Mouse (Mus musculus) olfactory bulb, adult 2 months (tissue): ENCODE results near the gene Pigk. TPM values are rescaled to one million over a fixed set of nuclear protein-coding genes. Genes with fewer than 3 reads are reported as not detected.

Source experiments
- H3K27ac ChIP-seq: fragments of 200-500 bp; 2 replicates; pipeline ENCODE4 v1.5.1; 2012; ENCODE audit warnings: low read depth, low read length; ENCODE audit not compliant: insufficient read depth
- H3K4me1 ChIP-seq: fragments of 200-500 bp; 2 replicates; pipeline ENCODE4 v1.6.1; 2012; ENCODE audit warnings: low read length; ENCODE audit not compliant: control insufficient read depth, insufficient read depth
- H3K4me3 ChIP-seq: fragments of 200-500 bp; 2 replicates; pipeline ENCODE4 v1.5.1; 2012; ENCODE audit warnings: mild to moderate bottlenecking, low read depth, low read length, moderate library complexity; ENCODE audit not compliant: insufficient read depth
- CTCF ChIP-seq: fragments of 200-500 bp; IDR thresholded peaks from 2 replicates; pipeline ENCODE4 v1.5.1; 2012; ENCODE audit warnings: low read depth, mild to moderate bottlenecking, low read length, moderate library complexity; ENCODE audit not compliant: insufficient read depth
- POLR2A ChIP-seq: fragments of 200-500 bp; IDR thresholded peaks from 2 replicates; pipeline ENCODE4 v1.6.1; 2012; ENCODE audit warnings: mild to moderate bottlenecking, low read depth, low read length, moderate library complexity; ENCODE audit not compliant: insufficient read depth
- WGBS: fragments of 180-500 bp; shearing (Covaris S2); methylation state at CpG from one replicate; pipeline ENCODE4 v1.1.7; 2018; 5-methylcytosine and 5-hydroxymethylcytosine counted together
- polyA plus RNA-seq: library from polyadenylated mRNA; stranded (reverse); fragments of >200 nt; gene quantifications from 2 replicates; pipeline ENCODE4 v1.2.4, GENCODE M21; 2012; ENCODE audit warnings: low replicate concordance; ENCODE audit not compliant: missing spikeins, insufficient read depth, insufficient read length

Pigk gene
- polyA plus RNA-seq = not detected in 2 replicates

DNA sequence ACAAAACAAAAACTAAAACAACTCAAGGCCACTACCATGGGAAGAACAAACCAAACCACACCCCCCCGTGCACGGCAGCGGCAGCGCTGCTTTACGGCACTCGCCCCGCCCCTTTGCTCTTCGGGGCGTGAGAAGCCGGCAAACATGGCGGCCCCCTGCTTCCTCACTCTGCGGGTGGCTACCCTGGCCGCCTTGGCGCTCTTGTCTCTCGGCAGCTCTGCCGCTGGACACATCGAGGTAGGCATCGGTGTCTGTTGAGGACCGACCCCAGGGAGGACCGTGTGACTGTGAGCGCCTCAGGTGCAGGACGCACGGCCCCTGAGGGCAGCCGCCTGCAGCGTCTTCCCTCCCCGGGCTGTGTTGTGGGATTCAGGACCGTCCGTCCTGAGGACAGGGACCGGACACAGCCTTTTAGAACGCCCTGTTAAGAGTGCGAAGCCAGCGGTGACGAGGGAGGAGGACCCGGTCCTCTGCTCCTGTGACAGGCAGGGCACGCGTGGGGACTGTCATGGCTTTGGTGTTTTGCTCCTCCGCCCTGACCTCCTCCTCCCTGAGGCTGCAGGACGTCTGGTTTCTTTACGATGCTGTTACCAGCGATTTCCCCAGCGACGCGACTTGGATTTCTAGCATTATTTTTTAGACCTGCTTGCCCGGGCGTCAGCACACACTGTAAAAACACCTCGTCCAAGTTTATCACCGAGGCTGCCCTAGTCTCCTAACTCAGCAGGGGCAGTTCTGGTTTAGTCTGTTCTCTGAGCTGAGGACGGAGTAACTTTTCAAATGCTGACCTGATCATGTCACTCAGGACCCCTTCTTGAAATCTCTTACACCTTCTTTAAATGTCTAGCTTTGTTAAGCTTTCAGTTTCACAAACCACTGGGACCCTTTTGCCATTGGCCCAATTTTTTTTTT, at the start of gene Pigk:
Gene Pigk, plus strand, starts transcription at position 110 of the 912 bp plus-strand sequence.
- Histone ChIP-seq H3K4me1 (no peaks in the 10 kb centered on the region), H3K27ac (0 out of 2 replicates have a peak within 1 kb of the TSS, but pooled peaks have one; percentile 9), H3K4me3 (peak within 1 kb of the TSS; percentile 70)
- under 1% methylated on average over 48 of the region's 48 CpGs for WGBS
- TF ChIP-seq POLR2A (peak; percentile 61), CTCF (no peak)

DNA sequence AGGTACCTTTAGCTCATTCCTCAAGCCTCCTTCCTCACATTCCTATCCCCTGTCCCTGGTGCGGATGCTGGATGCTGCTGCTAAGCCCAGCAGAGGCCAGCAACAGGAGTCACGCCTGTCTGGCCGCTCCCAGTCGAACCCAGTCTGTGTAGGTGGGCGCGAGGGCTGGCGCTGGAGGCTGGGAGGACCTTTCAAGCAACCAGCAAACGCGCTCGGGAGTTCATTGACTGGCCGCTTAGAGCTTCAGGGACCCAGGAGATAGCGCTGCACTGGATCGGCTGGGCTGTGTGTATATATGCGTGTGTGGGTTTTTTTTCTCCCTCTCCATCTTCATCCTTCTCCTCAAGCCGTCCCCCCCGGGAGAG, 46.9 kb upstream of the Pigk start:
- no peak for TF ChIP-seq CTCF
- TF ChIP-seq POLR2A = no peak
- WGBS = under 1% methylated on average over 16 of the region's 16 CpGs
- Histone ChIP-seq H3K27ac (0 out of 2 replicates have a peak overlapping the region, but pooled peaks have one; percentile 10), H3K4me3 (peak overlapping the region; percentile 58), H3K4me1 (peaks cover 7% of the 10 kb centered on the region; the same call in 1 of the 2 replicates)

DNA sequence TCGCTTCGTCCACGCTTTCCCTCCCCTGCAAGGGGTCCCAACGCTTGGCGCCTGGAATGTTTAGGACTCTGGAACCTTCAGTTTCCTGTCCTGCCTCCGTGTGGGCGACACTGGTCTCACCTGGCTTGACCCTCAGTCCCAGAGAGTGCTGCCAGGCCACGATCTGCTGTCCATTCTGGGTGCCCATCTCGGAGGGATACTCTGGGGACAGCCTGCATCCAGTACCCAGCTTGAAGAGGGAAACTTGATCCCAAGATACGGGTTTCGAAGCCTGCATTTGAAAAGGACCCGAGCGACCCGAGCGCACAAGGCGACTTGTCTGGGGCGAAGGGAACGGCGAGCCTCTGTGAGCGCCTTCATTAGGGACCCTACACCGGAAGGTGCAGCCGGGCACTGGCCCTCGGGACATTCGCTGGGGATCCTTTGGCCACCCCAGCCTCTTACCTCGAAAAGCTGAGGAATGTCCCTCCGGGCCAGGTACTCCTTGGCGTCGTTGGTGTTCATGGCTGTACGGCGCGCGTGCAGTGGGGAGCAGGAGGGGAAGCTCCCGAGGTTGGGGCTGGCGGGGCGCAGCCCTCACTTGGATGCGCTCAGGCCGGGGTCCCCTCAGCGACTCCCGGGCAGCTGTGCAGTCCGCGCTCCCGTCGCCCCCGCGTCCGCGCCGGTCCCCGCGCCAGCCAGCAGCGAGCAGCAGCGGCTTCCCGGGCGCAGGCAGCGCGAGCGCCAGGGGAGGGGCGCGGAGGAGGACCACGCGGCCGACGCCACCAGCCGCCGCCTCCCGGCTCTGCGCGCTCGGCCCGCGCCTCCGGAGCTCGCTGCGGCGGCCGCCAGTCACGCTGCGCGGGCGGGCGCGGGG, 46.3 kb upstream of the Pigk start:
- WGBS = 3% methylated on average over 82 of the region's 82 CpGs
- Histone ChIP-seq H3K27ac (0 out of 2 replicates have a peak overlapping the region, but pooled peaks have one; percentile 10), H3K4me3 (peak overlapping the region; percentile 58), H3K4me1 (peaks cover 7% of the 10 kb centered on the region; the same call in 1 of the 2 replicates)
- TF ChIP-seq POLR2A (0 out of 2 replicates have a peak, but pooled peaks have one; percentile 29), CTCF (no peak)

DNA sequence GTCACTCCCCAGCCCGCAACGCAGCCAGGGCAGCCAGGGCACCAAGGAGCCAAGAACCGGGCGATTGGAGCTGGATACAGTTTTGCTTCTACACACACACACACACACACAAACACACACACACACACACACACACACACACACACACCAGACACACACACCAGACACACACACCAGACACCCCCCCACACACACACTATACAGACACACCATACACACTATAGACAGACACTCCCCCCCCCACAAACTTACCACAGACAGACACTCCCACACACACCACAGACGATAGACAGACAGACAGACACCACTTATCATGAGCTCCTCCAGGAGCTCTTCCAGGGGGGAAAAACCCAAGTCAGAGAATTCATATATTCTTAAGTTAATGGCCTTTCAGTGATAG, 45.7 kb upstream of the Pigk start, which contains the start of gene Ak5:
Gene Ak5, minus strand, starts transcription at position 122 of the 400 bp plus-strand sequence.
- 0 out of 2 replicates have a peak within 1 kb of the TSS, but pooled peaks have one; percentile 10 for H3K27ac ChIP-seq
- H3K4me3 ChIP-seq = peak within 1 kb of the TSS; percentile 58
- TF ChIP-seq POLR2A (no peak), CTCF (no peak)
- H3K4me1 ChIP-seq = peaks cover 7% of the 10 kb centered on the region; the same call in 1 of the 2 replicates
- WGBS = 1% methylated on average over 5 of the region's 5 CpGs

DNA sequence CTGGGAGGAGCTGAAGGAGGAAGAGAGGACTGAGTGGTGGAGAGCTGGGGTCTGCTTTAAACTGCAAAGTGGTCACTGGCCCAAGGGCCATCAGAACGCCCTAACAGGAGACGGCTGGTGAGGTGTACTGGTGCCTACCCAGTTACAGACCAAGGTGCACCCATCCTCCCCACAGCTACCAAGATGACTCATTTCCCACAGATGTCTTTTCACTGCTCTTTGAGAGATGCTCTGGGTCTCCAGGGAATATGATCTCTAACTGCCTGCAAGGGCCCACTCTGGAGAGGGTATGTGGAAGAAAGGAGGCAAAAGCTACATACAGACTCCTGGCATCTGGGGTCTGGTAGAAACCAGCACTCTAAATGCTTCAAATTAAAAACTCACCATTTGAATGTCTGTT, 45.1 kb upstream of the Pigk start:
- WGBS = 66% methylated on average over 2 of the region's 2 CpGs
- TF ChIP-seq CTCF = no peak
- TF ChIP-seq POLR2A = no peak
- Histone ChIP-seq H3K4me3 (no peak overlapping the region), H3K4me1 (peaks cover 7% of the 10 kb centered on the region; the same call in 1 of the 2 replicates), H3K27ac (no peak overlapping the region)

DNA sequence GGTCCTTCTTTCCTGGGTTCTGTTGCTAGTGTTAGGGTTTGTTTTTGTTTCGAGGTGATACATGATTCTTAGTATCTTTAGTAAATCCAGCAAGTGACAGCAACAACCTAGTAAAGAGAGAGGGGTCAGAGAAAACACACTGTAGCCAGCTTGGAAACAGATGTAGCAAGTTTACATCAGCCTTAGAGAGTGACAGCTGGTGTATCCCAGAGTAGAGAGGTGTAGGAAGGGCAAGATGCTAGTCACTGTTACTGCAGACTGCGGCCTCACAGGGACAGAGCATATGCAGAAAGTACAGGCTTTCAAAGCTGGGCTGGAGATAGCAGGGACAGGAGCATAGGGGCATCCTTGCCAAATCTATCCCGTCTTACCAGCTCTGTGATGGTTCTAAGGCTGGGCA, 44.1 kb upstream of the Pigk start:
- Histone ChIP-seq H3K4me1 (peaks cover 7% of the 10 kb centered on the region; the same call in 1 of the 2 replicates), H3K4me3 (no peak overlapping the region), H3K27ac (no peak overlapping the region)
- no peak for TF ChIP-seq CTCF
- no peak for TF ChIP-seq POLR2A
- 94% methylated on average over 3 of the region's 3 CpGs for WGBS

DNA sequence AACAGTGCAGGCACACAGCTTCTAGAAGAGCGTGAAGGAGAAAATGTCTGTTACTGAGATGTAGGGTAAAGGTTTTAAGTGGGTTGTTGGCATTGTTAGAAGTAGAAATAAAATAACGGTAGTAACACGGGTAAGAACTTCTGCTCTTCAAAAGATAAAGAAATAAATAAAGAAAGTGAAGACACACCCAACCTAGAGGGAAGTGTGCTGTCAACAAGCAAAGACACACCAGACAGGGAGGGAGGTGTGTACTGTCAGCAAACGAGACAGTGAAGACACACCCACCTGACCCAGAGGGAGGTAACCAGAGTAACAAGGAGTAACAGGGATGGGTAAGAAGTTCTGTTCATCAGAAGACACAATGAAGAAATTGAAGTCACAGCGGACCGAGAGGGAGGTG, 39.2 kb upstream of the Pigk start:
- no peak overlapping the region for H3K27ac ChIP-seq
- WGBS = 71% methylated on average over 6 of the region's 6 CpGs
- H3K4me3 ChIP-seq = no peak overlapping the region
- TF ChIP-seq POLR2A (no peak), CTCF (no peak)
- H3K4me1 ChIP-seq = no peaks in the 10 kb centered on the region

DNA sequence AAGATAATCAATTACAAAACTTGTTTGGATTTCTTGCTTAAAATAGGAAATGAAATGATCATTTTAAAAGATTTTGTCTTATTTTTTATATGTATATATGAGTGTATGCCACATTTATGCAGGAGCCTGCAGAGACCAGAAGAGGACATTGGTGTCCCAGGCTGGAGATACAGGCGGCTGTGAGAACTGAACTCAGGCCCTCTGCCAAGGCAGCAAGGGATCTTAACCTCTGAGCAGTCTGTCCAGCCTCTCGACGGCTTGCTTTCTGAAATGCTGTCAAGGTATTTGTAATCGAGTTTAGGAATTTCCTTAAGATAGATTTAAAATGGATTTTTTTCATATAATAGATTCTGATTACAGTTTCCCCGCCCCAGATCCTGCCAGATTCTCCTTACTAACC, 25.4 kb upstream of the Pigk start:
- Histone ChIP-seq H3K4me1 (no peaks in the 10 kb centered on the region), H3K27ac (no peak overlapping the region), H3K4me3 (no peak overlapping the region)
- 78% methylated on average over 5 of the region's 5 CpGs for WGBS
- TF ChIP-seq CTCF (no peak), POLR2A (no peak)

DNA sequence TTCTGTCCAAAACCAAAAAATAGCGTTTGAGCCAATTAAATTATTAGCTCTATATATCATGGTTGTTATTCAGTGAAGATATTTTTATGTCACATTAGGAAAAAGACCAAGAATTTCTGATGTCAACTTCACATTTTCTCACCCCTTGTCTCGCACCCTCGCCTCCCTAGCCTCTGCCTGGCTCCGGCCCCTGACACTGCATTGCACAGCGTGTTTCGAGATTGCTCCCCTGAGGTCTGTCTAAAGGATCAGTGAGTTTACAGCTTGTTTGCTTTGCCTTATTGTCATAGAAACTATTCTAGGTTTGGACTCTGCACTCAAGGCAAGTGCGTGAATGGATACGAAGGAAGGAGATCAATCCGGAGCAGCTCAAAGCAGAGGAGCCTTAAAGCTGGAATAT, 24.8 kb upstream of the Pigk start:
- Histone ChIP-seq H3K27ac (no peak overlapping the region), H3K4me3 (no peak overlapping the region), H3K4me1 (no peaks in the 10 kb centered on the region)
- no peak for TF ChIP-seq POLR2A
- no peak for TF ChIP-seq CTCF
- WGBS = 89% methylated on average over 9 of the region's 9 CpGs
